Mouse (Mus musculus): Measurements from ENCODE around the gene Dnajc17.

DNA sequence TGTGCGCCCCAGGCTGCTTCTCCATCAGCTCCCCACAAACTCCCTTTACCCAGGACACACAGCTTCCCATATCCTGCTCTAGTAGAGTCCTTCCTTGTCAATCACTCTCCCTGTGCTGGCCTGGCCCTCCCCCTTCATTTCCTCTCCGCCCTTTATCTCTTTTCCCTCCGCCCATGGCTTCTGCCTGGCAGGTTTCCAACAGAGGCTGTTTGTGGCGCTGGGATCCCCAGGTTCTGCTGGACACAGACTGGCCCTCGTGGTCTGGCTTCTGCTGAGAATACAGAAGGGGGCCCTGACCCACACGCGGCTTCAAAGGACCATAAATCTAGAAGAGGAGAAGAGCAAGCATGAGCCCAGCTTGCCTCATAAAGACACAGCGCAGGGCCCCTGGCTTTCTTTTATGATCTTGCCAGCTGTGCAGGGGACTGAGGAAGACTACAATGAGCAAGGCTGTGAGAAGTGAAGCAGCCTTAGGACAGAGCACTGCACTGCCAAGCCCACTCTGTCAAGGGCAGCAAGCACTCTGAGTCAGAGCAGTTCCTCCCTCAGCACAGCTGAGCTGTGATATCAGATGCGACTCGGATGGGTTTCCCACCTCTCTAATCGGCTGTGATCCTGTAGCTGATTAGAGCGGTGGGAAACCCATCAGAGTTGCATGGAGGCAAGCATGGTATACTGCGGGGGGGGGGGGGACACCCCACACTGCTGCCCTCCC, 35.6 kb downstream of the Dnajc17 start:
- TF ChIP-seq ZNF384 (IDR thresholded peaks at IDR 0.05; ENCODE audit: low read depth, low read length) (no peak), ZC3H11A (IDR thresholded peaks at IDR 0.05; ENCODE audit: borderline replicate concordance, low read depth, low read length) (no peak), HCFC1 (IDR thresholded peaks at IDR 0.05; ENCODE audit: borderline replicate concordance, insufficient read depth, low read length) (no peak)

Measured in ES-E14 (cell line).